Mouse (Mus musculus): ENCODE results near the gene Slc9b2.

DNA sequence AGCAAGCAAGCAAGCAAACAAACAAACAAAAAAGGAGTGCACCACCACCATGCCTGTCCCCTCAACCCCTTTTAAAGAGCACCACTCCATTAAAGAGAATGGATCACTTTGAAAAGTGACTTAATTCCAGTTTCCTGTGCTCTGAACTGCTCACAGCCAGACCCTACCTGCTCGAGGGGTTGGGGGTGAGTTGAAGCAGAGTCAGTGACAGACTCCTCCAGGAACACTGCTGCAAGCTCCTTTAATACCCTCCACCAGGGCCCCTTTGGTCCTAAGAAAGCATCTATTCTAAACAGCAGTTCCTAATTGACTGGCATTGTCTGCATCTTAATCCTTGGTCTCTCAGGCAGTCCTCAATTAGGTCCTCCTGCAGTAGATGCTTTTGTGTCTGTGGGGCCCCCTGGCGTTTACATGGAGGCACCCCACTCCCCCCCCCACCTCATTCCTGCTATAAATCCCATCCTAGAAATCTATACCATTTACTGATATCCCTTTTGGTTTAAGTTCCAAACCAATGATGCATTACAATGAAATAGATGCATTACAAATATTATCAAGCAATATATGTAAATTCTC is 5.5 kb downstream of the Slc9b2 start:
- no peak for TF ChIP-seq CTCF (IDR thresholded peaks at IDR 0.05; ENCODE audit: extremely low read depth, insufficient read depth, insufficient read length, insufficient replicate concordance)
- no peak for TF ChIP-seq POLR2A (IDR thresholded peaks at IDR 0.05; ENCODE audit: low read depth, low read length)

Data from spleen, adult 2 months (tissue).